Mouse (Mus musculus) midbrain, embryonic 12.5 days (tissue): ENCODE results near the gene Insl6. TPM values are rescaled to one million over a fixed set of nuclear protein-coding genes. Genes with fewer than 3 reads are reported as not detected.

Experiments
- ATAC-seq: fragments of 200-750 bp; cut with Nextera tagmentation; 2 replicates; pipeline ENCODE4 v1.8.0; 2017; ENCODE audit warnings: low read depth, moderate TSS enrichment, moderate library complexity; ENCODE audit not compliant: low FRiP score
- H3K27ac ChIP-seq: fragments of 300-500 bp; sonication (generic); replicated peaks from 2 replicates; pipeline ENCODE4 v1.5.1; 2016; ENCODE audit warnings: mild to moderate bottlenecking
- H3K27me3 ChIP-seq: fragments of 300-500 bp; sonication (generic); 2 replicates; pipeline ENCODE4 v1.6.1; 2016; ENCODE audit warnings: mild to moderate bottlenecking
- H3K36me3 ChIP-seq: fragments of 300-500 bp; sonication (generic); 2 replicates; pipeline ENCODE4 v1.6.1; 2016
- H3K4me1 ChIP-seq: fragments of 300-500 bp; sonication (generic); 2 replicates; pipeline ENCODE4 v1.6.1; 2016
- H3K4me2 ChIP-seq: fragments of 300-500 bp; sonication (generic); replicated peaks from 2 replicates; pipeline ENCODE4 v1.6.1; 2016; ENCODE audit warnings: mild to moderate bottlenecking, moderate library complexity
- H3K4me3 ChIP-seq: fragments of 300-500 bp; sonication (generic); 2 replicates; pipeline ENCODE4 v1.5.1; 2016; ENCODE audit warnings: mild to moderate bottlenecking
- H3K9ac ChIP-seq: fragments of 300-500 bp; sonication (generic); replicated peaks from 2 replicates; pipeline ENCODE4 v1.6.1; 2016; ENCODE audit warnings: mild to moderate bottlenecking, moderate library complexity
- H3K9me3 ChIP-seq: fragments of 300-500 bp; sonication (generic); 2 replicates; pipeline ENCODE4 v1.6.1; 2016; ENCODE audit warnings: mild to moderate bottlenecking
- WGBS: fragments of 180-500 bp; shearing (Covaris S2); methylation state at CpG from one replicate; pipeline ENCODE4 v1.1.7; 2016; 5-methylcytosine and 5-hydroxymethylcytosine counted together
- polyA plus RNA-seq: library from polyadenylated mRNA; unstranded; fragments of >200 nt; fragmentation: Nextera tagmentation; extraction: Ambion mirVana; gene quantifications from 2 replicates; pipeline ENCODE4 v1.2.1, GENCODE M21; 2016

The Insl6 gene
- polyA plus RNA-seq: 4.0 and 5.9 TPM in 2 replicates

DNA sequence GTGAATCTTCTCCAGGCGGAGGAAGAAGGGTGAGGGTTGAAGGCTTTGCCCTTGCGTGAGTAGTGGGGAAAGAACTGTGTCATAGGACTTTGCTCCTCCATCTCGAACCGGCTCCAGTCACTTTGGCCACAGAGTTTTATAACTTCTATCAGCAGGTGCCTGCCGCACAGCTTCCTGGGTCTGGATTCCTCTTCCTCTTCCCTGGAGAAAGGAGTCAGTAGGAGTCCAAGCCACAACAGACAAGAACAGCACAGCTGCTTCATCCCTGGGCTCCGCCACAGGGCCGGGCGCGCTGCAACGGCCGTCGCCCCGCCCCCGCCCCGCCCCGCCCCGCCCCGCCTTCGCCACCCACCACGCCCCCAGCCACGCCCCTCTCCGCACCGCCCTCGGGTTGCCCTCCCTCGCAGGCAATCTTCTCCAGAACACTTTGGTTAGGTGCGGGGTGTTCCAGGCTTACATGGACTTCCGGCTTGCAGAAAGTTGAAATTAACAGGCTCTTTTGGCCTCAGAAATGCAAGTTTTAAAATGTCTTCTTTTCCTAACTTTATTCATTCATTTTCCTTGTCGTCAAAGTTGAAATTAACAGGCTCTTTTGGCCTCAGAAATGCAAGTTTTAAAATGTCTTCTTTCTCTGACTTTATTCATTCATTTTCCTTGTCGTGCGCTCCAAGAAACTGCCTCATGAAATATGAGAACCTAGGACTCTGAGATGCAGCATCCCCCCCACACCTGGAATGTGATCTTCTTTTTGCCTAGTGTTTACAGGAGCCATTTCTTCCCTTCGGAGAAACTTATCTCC lies at the start of gene Insl6:
Insl6 (minus strand) TSS at position 304 of the 799 bp plus-strand sequence.
- peaks cover 11% of the 10 kb centered on the region for H3K27me3 ChIP-seq
- H3K9me3 ChIP-seq: no peaks in the 10 kb centered on the region
- H3K9ac ChIP-seq: peak within 1 kb of the TSS; percentile 34; the same call in 1 of the 2 replicates
- 0 out of 2 replicates have a peak, but pooled peaks cover 2% of the 10 kb centered on the region for H3K4me1 ChIP-seq
- WGBS: 8% methylated on average over 24 of the region's 31 CpGs
- H3K4me3 ChIP-seq: peak within 1 kb of the TSS; percentile 35
- ATAC-seq: peak; percentile 94
- no peaks in the 10 kb centered on the region for H3K36me3 ChIP-seq
- H3K27ac ChIP-seq: no peak within 1 kb of the TSS
- H3K4me2 ChIP-seq: peak within 1 kb of the TSS; percentile 57

DNA sequence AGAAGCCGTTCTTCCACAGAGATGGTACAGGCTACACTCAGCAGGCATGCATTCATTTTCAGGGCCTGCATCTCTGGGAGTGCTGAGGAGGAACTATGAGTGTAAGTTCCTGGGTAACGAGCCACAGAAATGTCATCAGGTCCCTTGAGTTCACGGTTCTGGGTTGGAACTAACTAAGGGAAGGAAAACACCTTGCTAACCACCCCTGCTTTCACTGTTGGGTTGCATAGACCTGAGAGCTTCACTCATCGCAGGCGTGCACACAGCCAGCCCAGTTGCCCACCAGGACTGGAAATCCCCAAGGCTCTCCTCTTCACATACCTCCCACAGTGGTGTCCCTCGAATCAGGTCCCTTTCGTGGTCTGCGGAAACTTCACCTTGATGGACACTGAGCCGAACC lies 49.8 kb upstream of the Insl6 start:
- Histone ChIP-seq H3K36me3 (no peaks in the 10 kb centered on the region), H3K4me2 (no peak overlapping the region), H3K4me3 (no peak overlapping the region), H3K9me3 (no peaks in the 10 kb centered on the region), H3K9ac (no peak overlapping the region), H3K4me1 (0 out of 2 replicates have a peak, but pooled peaks cover 3% of the 10 kb centered on the region), H3K27ac (no peak overlapping the region), H3K27me3 (no peaks in the 10 kb centered on the region)
- 92% methylated on average over 9 of the region's 9 CpGs for WGBS
- ATAC-seq: no peak

DNA sequence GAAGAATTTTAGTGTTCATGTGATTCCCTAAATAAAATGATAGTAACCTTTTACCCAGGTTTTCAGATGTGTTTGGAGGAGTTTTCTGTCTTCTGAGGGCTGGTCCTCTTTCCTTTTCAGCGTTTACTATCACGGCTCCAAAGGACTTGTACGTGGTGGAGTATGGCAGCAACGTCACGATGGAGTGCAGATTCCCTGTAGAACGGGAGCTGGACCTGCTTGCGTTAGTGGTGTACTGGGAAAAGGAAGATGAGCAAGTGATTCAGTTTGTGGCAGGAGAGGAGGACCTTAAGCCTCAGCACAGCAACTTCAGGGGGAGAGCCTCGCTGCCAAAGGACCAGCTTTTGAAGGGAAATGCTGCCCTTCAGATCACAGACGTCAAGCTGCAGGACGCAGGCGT lies 48.3 kb upstream of the Insl6 start:
- 0 out of 2 replicates have a peak, but pooled peaks cover 3% of the 10 kb centered on the region for H3K4me1 ChIP-seq
- no peak for ATAC-seq
- H3K9ac ChIP-seq: no peak overlapping the region
- H3K27ac ChIP-seq: no peak overlapping the region
- no peaks in the 10 kb centered on the region for H3K36me3 ChIP-seq
- no peak overlapping the region; the same call in 1 of the 2 replicates for H3K4me3 ChIP-seq
- peak overlapping the region; percentile 38 for H3K4me2 ChIP-seq
- WGBS: 45% methylated on average over 11 of the region's 11 CpGs
- no peaks in the 10 kb centered on the region for H3K9me3 ChIP-seq
- no peaks in the 10 kb centered on the region for H3K27me3 ChIP-seq

DNA sequence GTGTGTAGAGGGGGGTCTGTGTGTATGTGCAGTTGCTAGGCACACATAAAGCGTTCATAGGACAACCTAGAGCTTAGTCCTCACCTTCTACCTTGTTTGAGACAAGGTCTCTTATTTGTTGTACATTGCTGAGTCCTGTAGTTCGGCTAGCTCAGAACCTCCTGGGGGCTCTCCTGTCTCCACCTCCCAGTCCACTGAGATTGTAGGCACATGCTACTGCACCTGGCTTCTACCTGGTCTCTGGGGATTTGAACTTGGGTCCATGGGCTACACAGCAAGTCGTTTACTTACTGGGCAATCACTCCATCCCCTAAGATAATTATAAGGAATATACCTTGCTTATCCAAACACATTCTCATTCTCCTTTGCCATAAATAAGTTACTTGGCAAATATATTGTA lies 47.5 kb upstream of the Insl6 start:
- Histone ChIP-seq H3K36me3 (no peaks in the 10 kb centered on the region), H3K4me2 (no peak overlapping the region), H3K4me1 (0 out of 2 replicates have a peak, but pooled peaks cover 3% of the 10 kb centered on the region), H3K4me3 (no peak overlapping the region), H3K9ac (no peak overlapping the region), H3K9me3 (no peaks in the 10 kb centered on the region), H3K27ac (no peak overlapping the region), H3K27me3 (no peaks in the 10 kb centered on the region)
- no peak for ATAC-seq
- WGBS: 95% methylated on average over 3 of the region's 3 CpGs

DNA sequence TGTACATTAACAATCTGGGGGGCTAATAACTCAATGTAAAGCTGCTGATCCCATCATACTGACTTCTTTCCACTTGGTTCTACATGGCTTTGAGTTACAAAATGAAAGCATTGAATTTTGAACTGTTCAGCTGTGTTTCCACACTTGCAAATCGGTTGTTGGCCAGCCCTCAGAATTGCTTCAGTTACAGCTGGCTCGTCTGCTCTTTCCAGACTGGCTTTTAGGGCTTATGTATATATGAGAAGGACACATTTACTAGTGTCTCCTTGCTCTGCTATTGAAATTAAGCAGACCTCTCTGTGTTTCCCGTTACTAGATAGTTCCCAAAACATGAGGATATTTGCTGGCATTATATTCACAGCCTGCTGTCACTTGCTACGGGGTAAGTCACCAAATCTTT lies 47.0 kb upstream of the Insl6 start:
- H3K9ac ChIP-seq: no peak overlapping the region
- no peak overlapping the region for H3K4me3 ChIP-seq
- H3K36me3 ChIP-seq: no peaks in the 10 kb centered on the region
- no peak overlapping the region for H3K4me2 ChIP-seq
- no peak overlapping the region for H3K27ac ChIP-seq
- WGBS: 87% methylated on average over 4 of the region's 4 CpGs
- H3K9me3 ChIP-seq: no peaks in the 10 kb centered on the region
- peaks cover 8% of the 10 kb centered on the region; the same call in 1 of the 2 replicates for H3K4me1 ChIP-seq
- H3K27me3 ChIP-seq: no peaks in the 10 kb centered on the region
- ATAC-seq: no peak

DNA sequence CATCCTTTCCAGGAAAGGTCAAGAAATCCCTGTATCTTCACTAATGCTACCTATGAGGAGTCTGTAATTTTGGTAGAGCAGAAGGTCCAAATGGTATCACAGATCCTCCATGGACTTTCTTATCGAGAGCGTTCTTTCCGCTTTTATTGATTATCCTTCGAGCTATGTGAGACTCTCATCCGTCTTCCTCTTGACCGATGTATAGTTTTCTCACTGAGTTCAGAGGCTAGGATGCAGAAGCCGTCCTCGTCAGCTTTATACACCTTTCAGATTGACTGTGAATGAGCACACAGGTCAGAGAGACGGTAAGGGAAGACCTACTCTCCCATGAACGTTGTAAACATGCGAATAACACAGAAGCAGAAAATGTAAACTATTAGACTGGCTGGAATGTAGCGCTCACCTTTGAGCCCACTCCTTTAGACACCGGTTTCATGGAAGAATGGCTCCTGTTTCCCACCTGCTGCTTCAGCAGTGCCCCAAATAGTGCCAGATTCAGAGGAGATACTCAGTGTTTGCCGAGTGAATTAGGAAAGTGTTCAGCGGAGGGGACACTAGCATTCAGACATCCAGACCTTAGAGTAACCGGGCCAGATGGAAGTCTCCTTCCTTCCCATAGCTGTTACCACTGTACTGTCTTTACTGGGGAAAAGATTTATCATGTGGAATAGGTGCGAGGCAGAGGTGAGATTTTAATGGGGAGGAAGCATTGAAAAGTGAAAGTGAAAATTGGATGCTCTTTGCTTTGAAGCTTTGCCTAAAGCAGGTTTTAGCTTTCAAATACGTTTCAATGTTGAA lies 46.3 kb upstream of the Insl6 start:
- Histone ChIP-seq H3K36me3 (no peaks in the 10 kb centered on the region), H3K9ac (no peak overlapping the region), H3K27me3 (no peaks in the 10 kb centered on the region), H3K4me3 (no peak overlapping the region), H3K27ac (no peak overlapping the region), H3K4me2 (no peak overlapping the region), H3K9me3 (no peaks in the 10 kb centered on the region), H3K4me1 (peaks cover 10% of the 10 kb centered on the region; the same call in 1 of the 2 replicates)
- WGBS: 86% methylated on average over 18 of the region's 18 CpGs
- no peak for ATAC-seq

DNA sequence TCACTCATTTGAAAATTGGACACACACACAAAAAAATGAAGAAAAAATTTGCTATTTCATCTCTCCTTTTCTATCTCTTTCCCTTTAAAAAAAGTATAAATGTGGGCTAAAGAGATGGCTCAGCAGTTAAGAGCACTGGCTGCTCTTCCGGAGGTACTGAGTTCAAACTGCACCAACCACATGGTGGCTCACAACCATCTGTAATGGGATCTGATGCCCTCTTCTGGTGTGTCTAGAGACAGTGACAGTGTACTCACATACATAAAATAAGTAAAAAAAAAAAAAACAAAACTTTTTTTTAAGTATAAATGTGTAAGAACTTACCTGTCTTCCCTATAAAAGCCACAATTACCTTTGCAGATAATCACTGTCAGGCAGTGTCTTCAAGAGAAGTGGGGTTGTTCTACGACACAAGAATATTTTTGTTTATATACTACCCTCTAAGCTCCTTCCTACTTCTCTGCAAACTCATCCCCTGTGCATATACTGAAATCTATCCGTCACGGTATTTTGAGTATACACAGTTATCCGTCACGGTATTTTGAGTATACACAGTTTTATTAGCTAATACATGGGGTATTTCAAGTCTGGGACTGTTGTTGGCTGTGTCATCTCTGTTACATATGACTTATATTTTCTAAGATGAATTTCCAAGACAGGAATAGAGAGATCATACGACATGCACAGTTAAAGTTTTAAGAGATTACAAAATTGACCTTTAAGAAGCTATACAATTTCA lies 45.6 kb upstream of the Insl6 start:
- H3K36me3 ChIP-seq: no peaks in the 10 kb centered on the region
- no peak overlapping the region for H3K27ac ChIP-seq
- H3K4me2 ChIP-seq: no peak overlapping the region
- 92% methylated on average over 7 of the region's 7 CpGs for WGBS
- no peaks in the 10 kb centered on the region for H3K27me3 ChIP-seq
- H3K4me3 ChIP-seq: no peak overlapping the region
- no peak for ATAC-seq
- no peak overlapping the region for H3K9ac ChIP-seq
- no peaks in the 10 kb centered on the region for H3K9me3 ChIP-seq
- peaks cover 10% of the 10 kb centered on the region; the same call in 1 of the 2 replicates for H3K4me1 ChIP-seq

DNA sequence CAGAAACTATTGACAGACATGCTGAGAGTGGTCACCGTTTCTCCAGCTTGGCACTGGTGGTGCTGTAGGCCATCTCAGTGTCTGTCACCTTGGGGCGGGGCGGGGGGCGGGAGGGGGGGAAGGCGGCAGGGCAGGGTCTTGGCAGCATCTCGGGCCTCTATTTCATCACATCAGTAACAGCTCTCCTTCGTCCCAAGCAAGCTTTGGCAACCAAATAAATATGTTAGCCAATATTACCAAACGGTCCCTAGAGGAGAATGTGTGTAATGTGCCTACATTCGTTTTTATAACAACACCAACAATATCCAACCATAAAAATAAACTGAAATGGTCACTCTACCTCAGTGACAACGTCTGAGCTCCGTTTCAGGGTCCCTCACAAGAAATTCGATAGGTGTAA lies 45.0 kb upstream of the Insl6 start:
- H3K4me3 ChIP-seq: no peak overlapping the region
- no peak for ATAC-seq
- H3K36me3 ChIP-seq: no peaks in the 10 kb centered on the region

DNA sequence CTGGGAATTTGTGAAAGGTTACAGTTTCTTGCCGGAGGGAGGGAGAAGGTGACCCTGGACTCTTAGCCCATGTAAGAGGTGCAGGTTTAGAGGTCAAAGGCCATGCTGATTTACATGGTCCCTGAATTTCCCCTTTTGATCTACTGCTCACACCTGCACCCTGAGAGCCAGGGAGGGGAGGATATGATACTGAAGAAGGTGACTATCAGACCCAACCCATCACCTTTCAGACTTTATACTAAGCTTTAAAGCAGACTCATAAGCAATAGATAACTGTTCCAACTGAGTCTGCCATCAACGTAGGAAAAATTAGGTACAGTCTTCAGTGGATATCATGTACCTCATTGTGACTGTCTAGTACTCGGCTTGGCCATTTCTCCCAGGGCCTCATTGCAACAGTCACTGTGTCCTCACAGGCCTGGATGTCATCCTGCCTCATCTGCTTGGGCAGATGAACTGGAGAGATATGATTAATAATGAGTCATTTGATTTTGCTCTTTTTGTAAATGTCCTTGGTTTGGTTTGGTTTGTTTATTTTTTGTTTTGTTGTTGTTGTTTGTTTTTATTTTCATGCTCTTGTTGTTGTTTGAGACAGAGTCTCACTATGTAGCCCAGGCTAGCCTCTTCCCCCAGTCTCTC lies 43.6 kb upstream of the Insl6 start:
- no peak overlapping the region for H3K4me2 ChIP-seq
- H3K4me3 ChIP-seq: no peak overlapping the region
- no peaks in the 10 kb centered on the region for H3K9me3 ChIP-seq
- no peak overlapping the region for H3K27ac ChIP-seq
- H3K4me1 ChIP-seq: peaks cover 12% of the 10 kb centered on the region; the same call in 1 of the 2 replicates
- H3K36me3 ChIP-seq: no peaks in the 10 kb centered on the region
- ATAC-seq: no peak
- 84% methylated on average over 3 of the region's 3 CpGs for WGBS
- no peak overlapping the region for H3K9ac ChIP-seq
- peaks cover 4% of the 10 kb centered on the region; the same call in 1 of the 2 replicates for H3K27me3 ChIP-seq

More for the DNA sequence above, 45.0 kb upstream of the Insl6 start:
- H3K9me3 ChIP-seq: no peaks in the 10 kb centered on the region
- H3K4me1 ChIP-seq: peaks cover 12% of the 10 kb centered on the region; the same call in 1 of the 2 replicates
- WGBS: 84% methylated on average over 12 of the region's 12 CpGs
- no peak overlapping the region for H3K9ac ChIP-seq
- H3K27me3 ChIP-seq: no peaks in the 10 kb centered on the region
- no peak overlapping the region for H3K27ac ChIP-seq
- H3K4me2 ChIP-seq: no peak overlapping the region

DNA sequence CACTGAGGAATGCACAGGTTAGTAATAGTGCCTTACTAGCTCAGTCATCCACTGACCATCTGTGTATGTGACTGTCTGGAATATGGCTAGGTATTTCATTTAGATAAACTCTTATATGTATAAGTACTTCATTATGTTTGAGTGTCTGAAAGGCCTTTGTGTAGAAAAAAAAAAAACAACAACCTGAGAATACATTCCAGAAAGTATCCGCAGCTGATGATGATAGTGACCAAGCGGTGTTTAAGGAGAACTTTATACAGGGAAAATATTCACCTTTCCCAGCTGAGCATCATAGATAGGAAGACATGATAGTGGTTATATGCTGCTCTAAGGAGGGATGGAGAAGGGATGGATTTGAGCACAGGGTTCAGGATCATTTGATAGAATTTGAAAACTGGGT lies 42.9 kb upstream of the Insl6 start:
- ATAC-seq: no peak
- H3K4me3 ChIP-seq: no peak overlapping the region
- no peaks in the 10 kb centered on the region for H3K9me3 ChIP-seq
- WGBS: 86% methylated on average over 2 of the region's 2 CpGs
- H3K4me2 ChIP-seq: no peak overlapping the region
- no peaks in the 10 kb centered on the region for H3K36me3 ChIP-seq
- peaks cover 11% of the 10 kb centered on the region; the same call in 1 of the 2 replicates for H3K4me1 ChIP-seq
- peaks cover 4% of the 10 kb centered on the region; the same call in 1 of the 2 replicates for H3K27me3 ChIP-seq
- H3K9ac ChIP-seq: no peak overlapping the region
- H3K27ac ChIP-seq: no peak overlapping the region

DNA sequence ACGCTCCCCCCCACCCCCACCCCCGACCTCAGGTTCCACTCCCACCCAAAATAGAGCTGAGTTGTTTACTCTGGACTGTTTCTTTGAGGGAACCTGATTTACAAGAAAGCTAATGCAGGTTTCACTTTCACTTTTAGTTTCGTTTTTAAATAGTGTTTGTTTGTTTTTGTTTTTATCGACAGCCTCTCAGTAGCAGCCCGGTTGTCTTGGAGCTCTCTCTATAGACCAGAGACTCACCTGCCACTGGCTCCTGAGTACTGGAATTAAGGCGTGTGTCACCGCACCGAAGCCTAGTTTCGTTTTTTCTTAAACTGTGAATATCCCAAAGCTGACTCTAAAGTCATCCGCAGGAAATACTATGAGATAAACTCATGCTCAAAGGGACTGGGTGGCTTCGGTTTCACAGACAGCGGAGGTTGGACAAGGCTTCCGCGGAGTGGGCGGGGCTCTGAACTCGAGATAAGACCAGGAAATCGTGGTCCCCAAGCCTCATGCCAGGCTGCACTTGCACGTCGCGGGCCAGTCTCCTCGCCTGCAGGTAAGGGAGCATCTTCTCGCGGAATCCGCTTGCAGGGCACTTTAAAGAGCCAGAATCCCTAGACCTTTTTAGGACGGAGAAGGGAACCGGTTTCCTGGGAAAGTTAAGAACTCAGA lies 41.9 kb upstream of the Insl6 start, which contains the start of the genes Plgrkt and Cd274:
Plgrkt (minus strand) TSS at position 422 of the 654 bp plus-strand sequence.
Cd274 (plus strand) TSS at position 487 of the 654 bp plus-strand sequence.
- WGBS: 5% methylated on average over 26 of the region's 26 CpGs
- H3K27ac ChIP-seq: no peak within 1 kb of the TSS
- H3K36me3 ChIP-seq: no peaks in the 10 kb centered on the region
- H3K9me3 ChIP-seq: no peaks in the 10 kb centered on the region
- peak within 1 kb of the TSS; percentile 44 for H3K9ac ChIP-seq
- no peak for ATAC-seq
- H3K4me3 ChIP-seq: peak within 1 kb of the TSS; percentile 41
- H3K4me2 ChIP-seq: peak within 1 kb of the TSS; percentile 69
- peaks cover 17% of the 10 kb centered on the region; the same call in 1 of the 2 replicates for H3K4me1 ChIP-seq
- peaks cover 4% of the 10 kb centered on the region; the same call in 1 of the 2 replicates for H3K27me3 ChIP-seq
